Mouse (Mus musculus): ENCODE data around the gene Tjp2.

- TF ChIP-seq FLI1 (IDR thresholded peaks at IDR 0.05; ENCODE audit: low read length) = no peak
- TF ChIP-seq GATA1 (IDR thresholded peaks at IDR 0.05; ENCODE audit: borderline replicate concordance, low read length) = no peak
Observed at GRCm38 (mm10) chr19:24220795-24221445, 3.9 kb downstream of the Tjp2 start.
